Mouse (Mus musculus) CH12.LX (cell line): Measurements from ENCODE around the gene Phf2. TPM values are rescaled to one million over a fixed set of nuclear protein-coding genes. Genes with fewer than 3 reads are reported as not detected.

Source experiments
- DNase-seq: peaks from one replicate; pipeline ENCODE4 v3.0.0-alpha.2; 2013; ENCODE audit errors: extremely low read depth
- H3K27ac ChIP-seq: 2 replicates; pipeline ENCODE4 v1.5.1; 2012; ENCODE audit warnings: low read depth, mild to moderate bottlenecking, control low read depth, moderate library complexity; ENCODE audit not compliant: insufficient read depth
- H3K27me3 ChIP-seq: replicated peaks from 2 replicates; pipeline ENCODE3; 2012; ENCODE audit warnings: inconsistent platforms
- H3K36me3 ChIP-seq, 2 experiments: replicated peaks in 1 of 2; 2 replicates each; pipeline versions ENCODE3 to v1.6.1; 2012; ENCODE audit warnings: inconsistent platforms in 1 of 2, low read length in 1 of 2, mild to moderate bottlenecking in 1 of 2, mixed read lengths in 1 of 2, moderate library complexity in 1 of 2; ENCODE audit not compliant: control insufficient read depth in 1 of 2, insufficient read depth in 1 of 2
- H3K4me1 ChIP-seq, 2 experiments: 2 replicates each; pipeline ENCODE4 v1.6.1; 2012; ENCODE audit warnings: inconsistent platforms in 1 of 2, moderate library complexity in 1 of 2; ENCODE audit not compliant: insufficient read depth in 2 of 2, control insufficient read depth in 1 of 2
- H3K4me2 ChIP-seq: 2 replicates; pipeline ENCODE4 v1.6.1; 2012; ENCODE audit warnings: low read depth, mild to moderate bottlenecking, control low read depth; ENCODE audit not compliant: poor library complexity, insufficient read depth, severe bottlenecking
- H3K4me3 ChIP-seq, 3 experiments: fragments of 150-350 bp in 1 of 3; sonication (generic) in 1 of 3; replicated peaks in 1 of 3; 2 replicates each; pipeline versions ENCODE3 to v1.5.1; 2011 to 2012; ENCODE audit warnings: low read depth in 2 of 3, low read length in 2 of 3, mild to moderate bottlenecking in 2 of 3, moderate library complexity in 2 of 3, control low read depth in 1 of 3, improper control_type of control experiment in 1 of 3, inconsistent platforms in 1 of 3, mixed read lengths in 1 of 3; ENCODE audit not compliant: poor library complexity in 1 of 3
- H3K79me2 ChIP-seq: replicated peaks from 2 replicates; pipeline ENCODE4 v1.6.1; 2012; ENCODE audit warnings: mild to moderate bottlenecking, moderate library complexity; ENCODE audit not compliant: control insufficient read depth, poor library complexity, insufficient read depth, severe bottlenecking; ENCODE audit errors: extremely low read depth
- H3K9ac ChIP-seq: 2 replicates; pipeline ENCODE4 v1.6.1; 2012; ENCODE audit warnings: low read depth, mild to moderate bottlenecking, control low read depth, moderate library complexity; ENCODE audit not compliant: insufficient read depth
- H3K9me3 ChIP-seq: replicated peaks from 2 replicates; pipeline ENCODE3; 2012; ENCODE audit warnings: low read length, inconsistent platforms, mixed read lengths
- BHLHE40 ChIP-seq: IDR thresholded peaks from 2 replicates; pipeline ENCODE4 v1.6.1; 2011; ENCODE audit warnings: mild to moderate bottlenecking, low read depth, low read length, improper control_type of control experiment
- CHD2 ChIP-seq: IDR thresholded peaks from 2 replicates; pipeline ENCODE4 v1.6.1; 2011; ENCODE audit warnings: low read length, improper control_type of control experiment
- CTCF ChIP-seq, 2 experiments: IDR thresholded peaks in 1 of 2; conservative IDR thresholded peaks in 1 of 2; 2 replicates each; pipeline ENCODE4 v1.5.1; 2011 to 2012; ENCODE audit warnings: low read depth in 2 of 2, low read length in 2 of 2, improper control_type of control experiment in 1 of 2, inconsistent platforms in 1 of 2, mild to moderate bottlenecking in 1 of 2, moderate library complexity in 1 of 2
- E2F4 ChIP-seq: IDR thresholded peaks from 2 replicates; pipeline ENCODE4 v1.6.1; 2011; ENCODE audit warnings: low read depth, low read length, improper control_type of control experiment; ENCODE audit not compliant: insufficient replicate concordance
- ETS1 ChIP-seq: conservative IDR thresholded peaks from 2 replicates; pipeline ENCODE4 v1.6.1; 2012; ENCODE audit warnings: low read depth, mild to moderate bottlenecking, inconsistent platforms, low read length, improper control_type of control experiment, moderate library complexity
- GABPA ChIP-seq: IDR thresholded peaks from 2 replicates; pipeline ENCODE4 v1.6.1; 2012; ENCODE audit warnings: low read depth, low read length, improper control_type of control experiment, inconsistent platforms; ENCODE audit not compliant: insufficient replicate concordance
- HCFC1 ChIP-seq: IDR thresholded peaks from 2 replicates; pipeline ENCODE4 v1.6.1; 2012; ENCODE audit warnings: low read depth, mild to moderate bottlenecking, inconsistent platforms, low read length, improper control_type of control experiment
- JUN ChIP-seq: IDR thresholded peaks from 2 replicates; pipeline ENCODE4 v1.6.1; 2011; ENCODE audit warnings: low read depth, mild to moderate bottlenecking, low read length, improper control_type of control experiment, moderate library complexity; ENCODE audit not compliant: insufficient read depth
- JUND ChIP-seq: conservative IDR thresholded peaks from 2 replicates; pipeline ENCODE4 v1.6.1; 2011; ENCODE audit warnings: low read depth, low read length, improper control_type of control experiment
- KAT2A ChIP-seq: IDR thresholded peaks from 2 replicates; pipeline ENCODE4 v1.6.1; 2012; ENCODE audit warnings: low read length, improper control_type of control experiment, inconsistent platforms; ENCODE audit not compliant: insufficient replicate concordance
- MAFK ChIP-seq: IDR thresholded peaks from 2 replicates; pipeline ENCODE4 v1.6.1; 2011; ENCODE audit warnings: low read length, improper control_type of control experiment; ENCODE audit not compliant: insufficient replicate concordance
- MEF2A ChIP-seq: IDR thresholded peaks from 2 replicates; pipeline ENCODE4 v1.6.1; 2014; ENCODE audit warnings: low read depth, mild to moderate bottlenecking, inconsistent platforms, low read length, improper control_type of control experiment, borderline replicate concordance
- MXI1 ChIP-seq: IDR thresholded peaks from 2 replicates; pipeline ENCODE4 v1.6.1; 2011; ENCODE audit warnings: mild to moderate bottlenecking, low read depth, low read length, improper control_type of control experiment
- RAD21 ChIP-seq: IDR thresholded peaks from 2 replicates; pipeline ENCODE4 v1.6.1; 2011; ENCODE audit warnings: low read depth, mild to moderate bottlenecking, low read length, improper control_type of control experiment, moderate library complexity
- RCOR1 ChIP-seq: conservative IDR thresholded peaks from 2 replicates; pipeline ENCODE4 v1.6.1; 2012; ENCODE audit warnings: low read depth, mild to moderate bottlenecking, inconsistent platforms, low read length, improper control_type of control experiment
- SIN3A ChIP-seq: IDR thresholded peaks from 2 replicates; pipeline ENCODE4 v1.6.1; 2012; ENCODE audit warnings: low read length, improper control_type of control experiment, inconsistent platforms
- TCF12 ChIP-seq: IDR thresholded peaks from 2 replicates; pipeline ENCODE4 v1.6.1; 2014; ENCODE audit warnings: low read depth, mild to moderate bottlenecking, inconsistent platforms, low read length, improper control_type of control experiment
- USF1 ChIP-seq: IDR thresholded peaks from 2 replicates; pipeline ENCODE4 v1.6.1; 2014; ENCODE audit warnings: low read depth, mild to moderate bottlenecking, inconsistent platforms, low read length, improper control_type of control experiment
- USF2 ChIP-seq: conservative IDR thresholded peaks from 2 replicates; pipeline ENCODE4 v1.6.1; 2011; ENCODE audit warnings: low read depth, low read length, improper control_type of control experiment
- ZKSCAN1 ChIP-seq: IDR thresholded peaks from 2 replicates; pipeline ENCODE4 v1.6.1; 2012; ENCODE audit warnings: low read depth, inconsistent platforms, low read length, improper control_type of control experiment, borderline replicate concordance
- ZNF384 ChIP-seq: IDR thresholded peaks from 2 replicates; pipeline ENCODE4 v1.6.1; 2012; ENCODE audit warnings: low read depth, low read length, improper control_type of control experiment, inconsistent platforms
- dilution Hi-C: fragments of 300-500 bp; cut with MboI; formaldehyde crosslinking; loops from 2 replicates; pipeline ENCODE4 v1.14.3; 2020; ENCODE audit warnings: low sequenced_read_pairs; ENCODE audit not compliant: extremely low pct_unique_long_range_greater_than_20kb, extremely low pct_ligation_motif_present
- in situ Hi-C: fragments of 300-500 bp; cut with MboI; formaldehyde crosslinking; loops from 3 replicates; pipeline ENCODE4 v1.14.3; 2019; ENCODE audit warnings: low sequenced_read_pairs, low pct_ligation_motif_present, low pct_unique_long_range_greater_than_20kb, mixed read lengths
- polyA plus RNA-seq: library from polyadenylated mRNA; unstranded; fragments of >175 nt; gene quantifications from 2 replicates; pipeline ENCODE4 v1.2.1, GENCODE M21; 2012; ENCODE audit warnings: low read depth; ENCODE audit not compliant: insufficient read length
- total RNA-seq, 2 experiments: library from RNA; depleted of rRNA; stranded (reverse); fragments of 300-350 nt in 1 of 2; fragments of >200 nt in 1 of 2; gene quantifications; 2 replicates each; pipeline ENCODE4 v1.2.3; 2012 to 2014

The Phf2 gene
- total and polyA plus RNA-seq, 3 experiments: 2.3 to 14.2 (median 6.7) TPM

DNA sequence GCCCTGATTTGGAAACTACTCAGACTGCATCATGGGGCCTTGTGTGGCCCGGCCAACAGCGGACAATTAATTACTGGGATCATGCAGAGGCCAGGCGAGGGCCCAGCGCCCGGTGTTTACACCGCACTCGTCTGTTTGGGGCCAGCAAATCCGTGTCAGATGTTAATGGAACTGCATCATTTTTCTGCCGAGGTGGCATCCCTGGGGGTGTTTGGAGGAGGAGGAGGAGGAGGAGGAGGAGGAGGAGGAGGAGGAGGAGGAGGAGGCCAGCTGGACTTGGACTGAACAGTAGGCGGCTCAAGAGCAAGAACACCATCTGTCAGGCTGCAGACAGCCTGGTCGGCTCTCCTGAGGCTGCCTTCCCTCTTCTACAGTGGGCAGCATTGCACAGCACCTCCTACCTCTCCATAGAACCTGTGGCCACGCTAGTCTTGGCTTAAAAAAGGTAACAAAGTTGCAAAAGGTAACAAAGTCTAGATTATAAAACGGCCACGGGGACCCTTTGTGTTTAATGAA, 72.6 kb downstream of the Phf2 start:
- Histone ChIP-seq H3K4me3 (no peak overlapping the region), H3K9ac (no peak overlapping the region), H3K9me3 (no peaks in the 10 kb centered on the region), H3K27me3 (no peaks in the 10 kb centered on the region), H3K36me3 (peaks cover 8 to 20% of the 10 kb centered on the region in 2 experiments), H3K27ac (no peak overlapping the region), H3K4me2 (no peak overlapping the region), H3K79me2 (no peaks in the 10 kb centered on the region), H3K4me1 (no peaks in the 10 kb centered on the region)
- in situ Hi-C loops: loop anchor here (5.0 kb wide), 1 partner anchor 146 kb away; no protein-coding TSS in a partner anchor
- TF ChIP-seq SIN3A (no peak), RCOR1 (no peak), CTCF (conservative IDR thresholded peaks at IDR 0.05 in 1 of 2, IDR thresholded peaks at IDR 0.05 in 1 of 2; ENCODE audit: low read depth in 2 of 2, low read length in 2 of 2) (no peak), ETS1 (no peak), USF2 (no peak), JUND (no peak), E2F4 (no peak), RAD21 (no peak), BHLHE40 (no peak), MEF2A (no peak), CHD2 (no peak), ZKSCAN1 (no peak)
- dilution Hi-C loops: no loop called here
- DNase-seq: no peak

DNA sequence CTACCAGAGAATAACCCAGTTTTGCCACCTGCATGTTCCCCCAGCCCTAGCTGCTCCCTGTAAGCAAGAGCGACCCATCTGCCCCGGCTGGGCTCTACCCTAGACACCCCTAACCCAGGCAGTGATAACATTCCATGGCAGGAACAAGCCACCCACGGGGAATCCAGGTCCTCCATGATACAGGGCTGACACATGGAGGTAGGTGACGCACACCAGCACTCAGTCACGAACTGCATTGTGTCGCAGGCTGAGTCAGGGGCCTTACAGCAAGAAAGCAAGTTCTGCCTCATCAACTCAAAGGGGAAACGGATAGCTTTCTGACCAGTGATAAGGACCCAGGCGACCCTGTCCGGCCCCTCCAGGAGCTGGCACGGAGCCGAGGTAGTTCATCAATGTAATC, 74.0 kb downstream of the Phf2 start:
- no peak for TF ChIP-seq RAD21
- TF ChIP-seq MAFK: no peak
- no peak for TF ChIP-seq CHD2
- TF ChIP-seq HCFC1: no peak
- no peak for TF ChIP-seq TCF12
- no peak for TF ChIP-seq JUN
- no peak for TF ChIP-seq MXI1
- TF ChIP-seq USF1: no peak
- TF ChIP-seq GABPA: no peak
- no peak for TF ChIP-seq SIN3A
- TF ChIP-seq ZKSCAN1: no peak
- no peak for TF ChIP-seq KAT2A
- no peak for TF ChIP-seq CTCF (conservative IDR thresholded peaks at IDR 0.05 in 1 of 2, IDR thresholded peaks at IDR 0.05 in 1 of 2; ENCODE audit: low read depth in 2 of 2, low read length in 2 of 2)
- TF ChIP-seq ZNF384: no peak
- dilution Hi-C loops (no loop called here), in situ Hi-C loops (loop anchor here (5.0 kb wide), 1 partner anchor 145 kb away; no protein-coding TSS in a partner anchor)
- Histone ChIP-seq H3K27me3 (no peaks in the 10 kb centered on the region), H3K79me2 (no peaks in the 10 kb centered on the region), H3K4me3 (no peak overlapping the region), H3K4me1 (no peaks in the 10 kb centered on the region), H3K27ac (no peak overlapping the region), H3K36me3 (peaks cover 0 to 8% of the 10 kb centered on the region in 2 experiments), H3K4me2 (no peak overlapping the region), H3K9me3 (no peaks in the 10 kb centered on the region), H3K9ac (no peak overlapping the region)
- DNase-seq: no peak
